Mouse (Mus musculus) heart, embryonic 11.5 days (tissue): ENCODE measurements at regions not wholly inside any gene's neighbourhood (a gene's known extent, or its start where the extent isn't known, plus 50 kb on each side); places are given as distances from the start of the nearest gene placed in this dataset.

ENCODE experiments used
- ATAC-seq: fragments of 200-750 bp; cut with Nextera tagmentation; replicated peaks from 2 replicates; pipeline ENCODE4 v1.8.0; 2017; ENCODE audit warnings: moderate library complexity; ENCODE audit not compliant: insufficient number of reproducible peaks, low FRiP score, low TSS enrichment
- H3K27ac ChIP-seq: fragments of 300-500 bp; sonication (generic); 2 replicates; pipeline ENCODE4 v1.5.1; 2014; ENCODE audit warnings: mild to moderate bottlenecking, low read depth, low read length
- H3K27me3 ChIP-seq: fragments of 300-500 bp; sonication (generic); 2 replicates; pipeline ENCODE4 v1.6.1; 2014; ENCODE audit warnings: mild to moderate bottlenecking, low read length, mixed read lengths; ENCODE audit not compliant: control insufficient read depth, insufficient read depth
- H3K36me3 ChIP-seq: fragments of 300-500 bp; sonication (generic); 2 replicates; pipeline ENCODE4 v1.6.1; 2014; ENCODE audit warnings: mild to moderate bottlenecking, low read length, moderate library complexity, mixed read lengths; ENCODE audit not compliant: control insufficient read depth, insufficient read depth
- H3K4me1 ChIP-seq: fragments of 300-500 bp; sonication (generic); 2 replicates; pipeline ENCODE4 v1.6.1; 2014; ENCODE audit warnings: low read length; ENCODE audit not compliant: control insufficient read depth, insufficient read depth
- H3K4me2 ChIP-seq: fragments of 300-500 bp; sonication (generic); 2 replicates; pipeline ENCODE4 v1.6.1; 2014; ENCODE audit warnings: mild to moderate bottlenecking, moderate library complexity
- H3K4me3 ChIP-seq: fragments of 300-500 bp; sonication (generic); 2 replicates; pipeline ENCODE4 v1.5.1; 2014; ENCODE audit warnings: low read depth, low read length
- H3K9ac ChIP-seq: fragments of 300-500 bp; sonication (generic); 2 replicates; pipeline ENCODE4 v1.6.1; 2014; ENCODE audit warnings: mild to moderate bottlenecking, low read depth, low read length, moderate library complexity
- H3K9me3 ChIP-seq: fragments of 300-500 bp; sonication (generic); replicated peaks from 2 replicates; pipeline ENCODE4 v1.6.1; 2016; ENCODE audit warnings: low read length; ENCODE audit not compliant: control insufficient read depth
- WGBS: fragments of 180-500 bp; shearing (Covaris S2); extraction: QIAGEN DNeasy Blood & Tissue Kit; methylation state at CpG from one replicate; pipeline ENCODE4 v1.1.7; 2014; ENCODE audit not compliant: insufficient replicate concordance; 5-methylcytosine and 5-hydroxymethylcytosine counted together

- H3K4me3 ChIP-seq: no peak overlapping the region
- no peak overlapping the region for H3K27ac ChIP-seq
- ATAC-seq: no peak
- H3K4me2 ChIP-seq: no peak overlapping the region
- 65% methylated on average over 9 of the region's 9 CpGs for WGBS
- H3K4me1 ChIP-seq: no peaks in the 10 kb centered on the region
- H3K27me3 ChIP-seq: peaks cover 40% of the 10 kb centered on the region
- H3K9me3 ChIP-seq: no peaks in the 10 kb centered on the region
- no peak overlapping the region for H3K9ac ChIP-seq
- H3K36me3 ChIP-seq: no peaks in the 10 kb centered on the region
These were observed 163.4 kb upstream of the 4933402D24Rik start for GRCm38 (mm10) chr1:63932484-63932883.

- WGBS: 66% methylated on average over 4 of the region's 4 CpGs
- H3K36me3 ChIP-seq: no peaks in the 10 kb centered on the region
- no peaks in the 10 kb centered on the region for H3K4me1 ChIP-seq
- no peak for ATAC-seq
- H3K27me3 ChIP-seq: peaks cover 23% of the 10 kb centered on the region
- H3K4me3 ChIP-seq: no peak overlapping the region
- no peaks in the 10 kb centered on the region for H3K9me3 ChIP-seq
- H3K27ac ChIP-seq: no peak overlapping the region
- no peak overlapping the region for H3K9ac ChIP-seq
- H3K4me2 ChIP-seq: no peak overlapping the region
These were observed 160.5 kb upstream of the 4933402D24Rik start for GRCm38 (mm10) chr1:63929362-63930125.

GRCm38 (mm10) chr1:63928850-63929249 is 159.8 kb upstream of the 4933402D24Rik start:
- Histone ChIP-seq H3K4me3 (no peak overlapping the region), H3K9me3 (no peaks in the 10 kb centered on the region), H3K4me1 (no peaks in the 10 kb centered on the region), H3K27me3 (peaks cover 17% of the 10 kb centered on the region), H3K4me2 (no peak overlapping the region), H3K27ac (no peak overlapping the region), H3K36me3 (no peaks in the 10 kb centered on the region), H3K9ac (no peak overlapping the region)
- 77% methylated on average over 5 of the region's 5 CpGs for WGBS
- ATAC-seq: no peak

GRCm38 (mm10) chr1:63928361-63928760 is 159.3 kb upstream of the 4933402D24Rik start:
- Histone ChIP-seq H3K4me3 (no peak overlapping the region), H3K4me2 (no peak overlapping the region), H3K9me3 (no peaks in the 10 kb centered on the region), H3K27ac (no peak overlapping the region), H3K27me3 (peaks cover 15% of the 10 kb centered on the region), H3K9ac (no peak overlapping the region), H3K4me1 (no peaks in the 10 kb centered on the region), H3K36me3 (no peaks in the 10 kb centered on the region)
- no peak for ATAC-seq
- 76% methylated on average over 3 of the region's 3 CpGs for WGBS

- no peaks in the 10 kb centered on the region for H3K9me3 ChIP-seq
- H3K4me3 ChIP-seq: no peak overlapping the region
- H3K36me3 ChIP-seq: no peaks in the 10 kb centered on the region
- H3K4me1 ChIP-seq: no peaks in the 10 kb centered on the region
- no peak overlapping the region for H3K9ac ChIP-seq
- ATAC-seq: no peak
- H3K27ac ChIP-seq: no peak overlapping the region
- no peak overlapping the region for H3K4me2 ChIP-seq
- H3K27me3 ChIP-seq: peaks cover 7% of the 10 kb centered on the region
- 53% methylated on average over 8 of the region's 8 CpGs for WGBS
These were observed 151.3 kb upstream of the 4933402D24Rik start for GRCm38 (mm10) chr1:63920181-63920933.

GRCm38 (mm10) chr1:63918200-63918599 is 149.1 kb upstream of the 4933402D24Rik start:
- WGBS: 69% methylated on average over 7 of the region's 7 CpGs
- no peak for ATAC-seq
- H3K9ac ChIP-seq: no peak overlapping the region
- no peaks in the 10 kb centered on the region for H3K36me3 ChIP-seq
- no peak overlapping the region for H3K4me2 ChIP-seq
- no peak overlapping the region for H3K27ac ChIP-seq
- no peaks in the 10 kb centered on the region for H3K9me3 ChIP-seq
- H3K4me3 ChIP-seq: no peak overlapping the region
- H3K4me1 ChIP-seq: no peaks in the 10 kb centered on the region
- peaks cover 3% of the 10 kb centered on the region for H3K27me3 ChIP-seq

- H3K27ac ChIP-seq: no peak overlapping the region
- H3K9me3 ChIP-seq: no peaks in the 10 kb centered on the region
- H3K9ac ChIP-seq: no peak overlapping the region
- H3K4me2 ChIP-seq: no peak overlapping the region
- H3K4me3 ChIP-seq: no peak overlapping the region
- H3K27me3 ChIP-seq: no peaks in the 10 kb centered on the region; the same call in 1 of the 2 replicates
- 80% methylated on average over 7 of the region's 7 CpGs for WGBS
- ATAC-seq: no peak
- no peaks in the 10 kb centered on the region for H3K36me3 ChIP-seq
- H3K4me1 ChIP-seq: no peaks in the 10 kb centered on the region
These were observed 148.0 kb upstream of the 4933402D24Rik start for GRCm38 (mm10) chr1:63916907-63917650.

GRCm38 (mm10) chr1:63910765-63911164 is 141.7 kb upstream of the 4933402D24Rik start:
- no peak for ATAC-seq

More at GRCm38 (mm10) chr1:63910765-63911164, 141.7 kb upstream of the 4933402D24Rik start:
- H3K9ac ChIP-seq: no peak overlapping the region
- H3K4me1 ChIP-seq: no peaks in the 10 kb centered on the region
- 72% methylated on average over 3 of the region's 3 CpGs for WGBS
- H3K9me3 ChIP-seq: no peaks in the 10 kb centered on the region
- H3K27me3 ChIP-seq: no peaks in the 10 kb centered on the region
- H3K4me2 ChIP-seq: no peak overlapping the region
- no peak overlapping the region for H3K4me3 ChIP-seq
- no peak overlapping the region for H3K27ac ChIP-seq
- no peaks in the 10 kb centered on the region for H3K36me3 ChIP-seq
